9 mouse cellular contexts compared by ENCODE assay signal in genomic region chr6:134151853-134152505, GRCm38 (mm10).
A peak's percentile ranks its signal among the peaks of the same experiment; 100 is the strongest.
DNase-seq lines count a peak whose midpoint lies in the region; ATAC-seq and TF ChIP-seq lines count a peak whose summit lies in the region.
"Had no signal": no experiment of that assay in that cellular context is flagged by ENCODE, and none has a peak within 500 bp of the region (broad histone marks: within the 10 kb centered on the region; RNA-seq: fewer than 3 reads in every experiment).

No protein-coding gene starts in this region.

- no peaks in the 10 kb centered on the region for H3K9me3 ChIP-seq in heart, embryonic 16.5 days (replicated peaks; ENCODE audit: control insufficient read depth, low read length)

- no peaks in the 10 kb centered on the region for H3K27me3 ChIP-seq in heart, embryonic 16.5 days (ENCODE audit: control insufficient read depth, insufficient read depth, low read length)

- peaks cover 49% of the 10 kb centered on the region for H3K4me1 ChIP-seq in heart, embryonic 16.5 days (ENCODE audit: control insufficient read depth, insufficient read depth, low read length)

- TF ChIP-seq CTCF in layer of hippocampus, adult 2 months (conservative IDR thresholded peaks at IDR 0.05), result peak; percentile 9; the same call in 1 of the 2 replicates

- peak; percentile 50 for ATAC-seq in common myeloid progenitor, adult 5-6 weeks (replicated peaks; ENCODE audit: low read depth, poor library complexity, severe bottlenecking)
- ATAC-seq in heart, embryonic 16.5 days (replicated peaks; ENCODE audit: extremely low read depth, insufficient read depth, low FRiP score), result peak; percentile 14; the same call in 1 of the 2 replicates

- H3K9ac ChIP-seq in heart, embryonic 16.5 days (ENCODE audit: low read length), result no peak overlapping the region; the same call in 1 of the 2 replicates

- 43% methylated on average over 9 of the region's 9 CpGs for WGBS in heart, embryonic 16.5 days

- no peaks in the 10 kb centered on the region for H3K36me3 ChIP-seq in heart, embryonic 16.5 days (ENCODE audit: control insufficient read depth, insufficient read depth)

- H3K27ac ChIP-seq in heart, embryonic 16.5 days (ENCODE audit: low read length), result peak overlapping the region; percentile 80
- H3K27ac ChIP-seq in layer of hippocampus, adult 2 months, result peak overlapping the region; percentile 78

- no peak overlapping the region for H3K4me3 ChIP-seq in heart, embryonic 16.5 days (ENCODE audit: low read length)
- H3K4me3 ChIP-seq in layer of hippocampus, adult 2 months, result no peak overlapping the region
- H3K4me3 ChIP-seq: erythroblast, embryonic 14.5 days had no signal

- DNase-seq in gastrocnemius, adult 18-20 months (ENCODE audit: low spot score), result peak; percentile 39
- DNase-seq in gastrocnemius, postnatal 10 days, result no peak
- peak in 1 of 2 experiments; percentile 60 for DNase-seq in layer of hippocampus, adult 2 months (ENCODE audit: low spot score in 2 of 2)
- peak; percentile 76 for DNase-seq in lung, postnatal 25 days (ENCODE audit: low spot score)
- no peak for DNase-seq in adipocyte (ENCODE audit: low spot score)
- no peak for DNase-seq in spleen, postnatal 10 days (ENCODE audit: low spot score in 2 of 2)

- H3K4me2 ChIP-seq in heart, embryonic 16.5 days (ENCODE audit: low read depth, low read length), result peak overlapping the region; percentile 7; the same call in 1 of the 2 replicates

Comparison
In these comparisons a context has a peak if more than half of its experiments do, and no peak if none do; other contexts are left out.
1. DNase-seq: peak in gastrocnemius, adult 18-20 months (single experiment) and lung, postnatal 25 days (single experiment); none in gastrocnemius, postnatal 10 days (single experiment), adipocyte (single experiment) and spleen, postnatal 10 days (0 of 2).